Mouse (Mus musculus): Measurements from ENCODE around the gene Tfpi. TPM values are rescaled to one million over a fixed set of nuclear protein-coding genes. Genes with fewer than 3 reads are reported as not detected.

Gene Tfpi
- polyA plus RNA-seq, 1 experiment from 2014 or later, result 16.5 TPM

GRCm38 (mm10) chr2:84383828-84384227, 92.7 kb downstream of the Tfpi start:
- no peak overlapping the region for H3K4me3 ChIP-seq
- no peak for DNase-seq (ENCODE audit: low spot score)
- peaks cover 16% of the 10 kb centered on the region for H3K4me1 ChIP-seq
- no peaks in the 10 kb centered on the region for H3K9me3 ChIP-seq (replicated peaks)
- no peaks in the 10 kb centered on the region for H3K36me3 ChIP-seq
- 83% methylated on average over 4 of the region's 4 CpGs for WGBS
- H3K27me3 ChIP-seq (ENCODE audit: low read depth, poor library complexity, severe bottlenecking), result no peaks in the 10 kb centered on the region
- no peak overlapping the region for H3K27ac ChIP-seq (replicated peaks)

Other genes starting within 250 kb of the Tfpi start
- 11.3 and 13.4 TPM in 2 replicates for gene Calcrl, start 51.4 kb downstream of the Tfpi start, polyA plus RNA-seq (2016; fragmentation: Nextera tagmentation; extraction: Ambion mirVana)
- 37.5 and 40.9 TPM in 2 replicates for gene Ctnnd1, start 174.0 kb upstream of the Tfpi start, polyA plus RNA-seq (2016; fragmentation: Nextera tagmentation; extraction: Ambion mirVana)
- 0.22 and 0.47 TPM in 2 replicates for gene Btbd18, start 182.3 kb upstream of the Tfpi start, polyA plus RNA-seq (2016; fragmentation: Nextera tagmentation; extraction: Ambion mirVana)
- gene Selenoh, start 194.0 kb upstream of the Tfpi start, polyA plus RNA-seq (2016; fragmentation: Nextera tagmentation; extraction: Ambion mirVana), result 505 and 545 TPM in 2 replicates
- not detected in 2 replicates for gene Gm28635, start 201.3 kb upstream of the Tfpi start, polyA plus RNA-seq (2016; fragmentation: Nextera tagmentation; extraction: Ambion mirVana)
- 46.8 and 48.4 TPM in 2 replicates for gene Med19, start 201.6 kb upstream of the Tfpi start, polyA plus RNA-seq (2016; fragmentation: Nextera tagmentation; extraction: Ambion mirVana)
- gene Tmx2, start 202.4 kb upstream of the Tfpi start, polyA plus RNA-seq (2016; fragmentation: Nextera tagmentation; extraction: Ambion mirVana), result 186 and 196 TPM in 2 replicates
- gene Zdhhc5, start 238.4 kb upstream of the Tfpi start, polyA plus RNA-seq (2016; fragmentation: Nextera tagmentation; extraction: Ambion mirVana), result 22.8 and 26.0 TPM in 2 replicates